In genomic region chr7:130263799-130264351, GRCm38 (mm10) we compare ENCODE assay signal across 7 mouse cellular contexts.
DNase-seq lines count a peak whose midpoint lies in the region; ATAC-seq and TF ChIP-seq lines count a peak whose summit lies in the region.

No protein-coding gene starts in this region.

- peak overlapping the region; percentile 83 for H3K4me2 ChIP-seq in hindbrain, embryonic 14.5 days (replicated peaks)

- no peak for ATAC-seq in hindbrain, embryonic 14.5 days (ENCODE audit: low FRiP score)
- no peak for ATAC-seq in megakaryocyte-erythroid progenitor cell, adult 5-6 weeks (replicated peaks; ENCODE audit: low FRiP score, low TSS enrichment, poor library complexity, severe bottlenecking)

- H3K9me3 ChIP-seq in hindbrain, embryonic 14.5 days (ENCODE audit: control insufficient read depth, low read length): no peaks in the 10 kb centered on the region

- H3K36me3 ChIP-seq in hindbrain, embryonic 14.5 days (replicated peaks; ENCODE audit: control insufficient read depth, insufficient read depth): no peaks in the 10 kb centered on the region

- H3K27me3 ChIP-seq in hindbrain, embryonic 14.5 days (ENCODE audit: control insufficient read depth, insufficient read depth, low read length): no peaks in the 10 kb centered on the region; the same call in 1 of the 2 replicates

- peak; percentile 43 for DNase-seq in ES-CJ7 (ENCODE audit: low read depth, low spot score)
- DNase-seq in adrenal gland, postnatal 14 days: peak; percentile 65
- DNase-seq in hindbrain, embryonic 14.5 days (ENCODE audit: low spot score): no peak
- DNase-seq in lung, adult 2 months: peak; percentile 51
- DNase-seq in testis, postnatal 10 days (ENCODE audit: low spot score): peak; percentile 57
- no peak for DNase-seq in cerebellum, postnatal 36 days

- no peak for TF ChIP-seq POLR2A in lung, adult 2 months (IDR thresholded peaks at IDR 0.05; ENCODE audit: borderline replicate concordance, extremely low read depth, low read depth, low read length)

- H3K4me1 ChIP-seq in hindbrain, embryonic 14.5 days (replicated peaks; ENCODE audit: control insufficient read depth, insufficient read depth, low read length): peaks cover 50% of the 10 kb centered on the region
- peaks cover 15% of the 10 kb centered on the region for H3K4me1 ChIP-seq in lung, adult 2 months (ENCODE audit: control insufficient read depth, insufficient read depth, low read length)

- peak overlapping the region; percentile 51 for H3K27ac ChIP-seq in hindbrain, embryonic 14.5 days

- 3% methylated on average over 20 of the region's 20 CpGs for WGBS in hindbrain, embryonic 14.5 days
- WGBS in lung, adult 2 months: 30% methylated on average over 20 of the region's 20 CpGs

- no peak for TF ChIP-seq CTCF in lung, adult 2 months (IDR thresholded peaks at IDR 0.05; ENCODE audit: insufficient read depth, low read length)

- H3K9ac ChIP-seq in hindbrain, embryonic 14.5 days: peak overlapping the region; percentile 62

- peak overlapping the region; percentile 59 for H3K4me3 ChIP-seq in hindbrain, embryonic 14.5 days (replicated peaks; ENCODE audit: low read length)
- H3K4me3 ChIP-seq in lung, adult 2 months (replicated peaks; ENCODE audit: extremely low read depth, low read depth, low read length): peak overlapping the region; percentile 63

Comparison
In these comparisons a context has a peak if more than half of its experiments do, and no peak if none do; other contexts are left out.
1. DNase-seq: peak in ES-CJ7 (single experiment), adrenal gland, postnatal 14 days (single experiment), lung, adult 2 months (single experiment) and testis, postnatal 10 days (single experiment); none in hindbrain, embryonic 14.5 days (single experiment) and cerebellum, postnatal 36 days (0 of 2).